Comparison of ENCODE assay signal across 12 mouse cellular contexts in genomic region chr1:86021365-86021989, GRCm38 (mm10). TPM values are rescaled to one million over a fixed set of nuclear protein-coding genes. Genes with fewer than 3 reads are reported as not detected.
DNase-seq lines count a peak whose midpoint lies in the region; ATAC-seq and TF ChIP-seq lines count a peak whose summit lies in the region.
"Had no signal": no experiment of that assay in that cellular context is flagged by ENCODE, and none has a peak within 500 bp of the region (broad histone marks: within the 10 kb centered on the region; RNA-seq: fewer than 3 reads in every experiment).

No protein-coding gene starts in this region.

- TF ChIP-seq POLR2A in ES-Bruce4 (IDR thresholded peaks at IDR 0.05; ENCODE audit: insufficient read depth, low read length), result no peak

- H3K4me3 ChIP-seq in left cerebral cortex, adult 2 months, result no peak overlapping the region
- peak overlapping the region; percentile 63 for H3K4me3 ChIP-seq in ES-Bruce4 (ENCODE audit: low read depth, low read length)
- no peak overlapping the region for H3K4me3 ChIP-seq in hindbrain, embryonic 14.5 days (replicated peaks; ENCODE audit: low read length)
- H3K4me3 ChIP-seq: embryonic facial prominence, embryonic 15.5 days; heart, embryonic 13.5 days had no signal

- peak; percentile 52 for DNase-seq in CD4-positive, CD25-positive, alpha-beta regulatory T cell, adult 2 months (ENCODE audit: low read depth, low spot score)
- DNase-seq in left cerebral cortex, adult 2 months (ENCODE audit: extremely low spot score in 1 of 2, low spot score in 2 of 2), result peak; percentile 22 to 55
- DNase-seq in left cerebral cortex, adult 8-10 months (ENCODE audit: low spot score in 2 of 2), result no peak
- DNase-seq in right cerebral cortex, adult 2 months (ENCODE audit: low spot score in 2 of 2), result peak; percentile 28 to 57
- no peak for DNase-seq in yolk sac, embryonic 10.5 days (ENCODE audit: low spot score)
- DNase-seq in hindbrain, embryonic 14.5 days (ENCODE audit: low spot score), result no peak
- DNase-seq: adrenal gland, postnatal 36 days had no signal

- peaks cover 2% of the 10 kb centered on the region; the same call in 1 of the 2 replicates for H3K27me3 ChIP-seq in ES-Bruce4 (ENCODE audit: control insufficient read depth, insufficient read depth, low read length, poor library complexity, severe bottlenecking)
- peaks cover 17% of the 10 kb centered on the region for H3K27me3 ChIP-seq in hindbrain, embryonic 14.5 days (ENCODE audit: control insufficient read depth, insufficient read depth, low read length)

- peak overlapping the region; percentile 74; the same call in 1 of the 2 replicates for H3K27ac ChIP-seq in left cerebral cortex, adult 2 months
- no peak overlapping the region for H3K27ac ChIP-seq in ES-Bruce4 (ENCODE audit: insufficient read depth, low read length)
- H3K27ac ChIP-seq in hindbrain, embryonic 14.5 days, result no peak overlapping the region
- H3K27ac ChIP-seq: embryonic facial prominence, embryonic 15.5 days; heart, embryonic 13.5 days had no signal

- peak overlapping the region; percentile 41 for H3K9ac ChIP-seq in ES-Bruce4 (ENCODE audit: low read depth, poor library complexity, severe bottlenecking)
- H3K9ac ChIP-seq in hindbrain, embryonic 14.5 days, result no peak overlapping the region
- H3K9ac ChIP-seq: embryonic facial prominence, embryonic 15.5 days; heart, embryonic 13.5 days had no signal

- no peak for ATAC-seq in CD4-positive, CD25-positive, alpha-beta regulatory T cell, adult 4 months
- no peak for ATAC-seq in hindbrain, embryonic 14.5 days (ENCODE audit: low FRiP score)

- no peaks in the 10 kb centered on the region for H3K4me1 ChIP-seq in ES-Bruce4 (ENCODE audit: control insufficient read depth, insufficient read depth, low read length)
- no peaks in the 10 kb centered on the region; the same call in 1 of the 2 replicates for H3K4me1 ChIP-seq in hindbrain, embryonic 14.5 days (replicated peaks; ENCODE audit: control insufficient read depth, insufficient read depth, low read length)

- 64% methylated on average over 11 of the region's 11 CpGs for WGBS in hindbrain, embryonic 14.5 days

- no peak for TF ChIP-seq EP300 in ES-Bruce4 (IDR thresholded peaks at IDR 0.05; ENCODE audit: insufficient read depth, low read depth, low read length)

- intact Hi-C loops in left cerebral cortex, adult 2 months (cut with DNase I), result loop anchor here (1.0 to 2.0 kb wide), 2 partner anchors 23 to 151 kb away; partner anchors contain the start of gene 2810459M11Rik

- H3K36me3 ChIP-seq in ES-Bruce4 (ENCODE audit: control insufficient read depth, insufficient read depth, low read length, poor library complexity, severe bottlenecking), result no peaks in the 10 kb centered on the region
- no peaks in the 10 kb centered on the region for H3K36me3 ChIP-seq in hindbrain, embryonic 14.5 days (replicated peaks; ENCODE audit: control insufficient read depth, insufficient read depth)
- H3K36me3 ChIP-seq: embryonic facial prominence, embryonic 15.5 days; heart, embryonic 13.5 days had no signal

- H3K4me2 ChIP-seq in hindbrain, embryonic 14.5 days (replicated peaks), result no peak overlapping the region
- H3K4me2 ChIP-seq: embryonic facial prominence, embryonic 15.5 days; heart, embryonic 13.5 days had no signal

- no peaks in the 10 kb centered on the region for H3K9me3 ChIP-seq in ES-Bruce4 (replicated peaks; ENCODE audit: control insufficient read depth, insufficient read depth, low read length, poor library complexity, severe bottlenecking)
- no peaks in the 10 kb centered on the region for H3K9me3 ChIP-seq in hindbrain, embryonic 14.5 days (ENCODE audit: control insufficient read depth, low read length)
- H3K9me3 ChIP-seq: embryonic facial prominence, embryonic 15.5 days had no signal

- peak; percentile 52 for TF ChIP-seq CTCF in left cerebral cortex, adult 2 months (IDR thresholded peaks at IDR 0.05)
- peak; percentile 57 for TF ChIP-seq CTCF in ES-Bruce4 (IDR thresholded peaks at IDR 0.05; ENCODE audit: low read depth, low read length)

RNA-seq across cellular contexts. Expression of gene Spata3, which starts 4.9 kb away (rescaled TPM):
- not detected for polyA plus RNA-seq in CD4-positive, CD25-positive, alpha-beta regulatory T cell, adult 4 months (2017; shearing (Covaris generic))
- under 1 TPM; 0.61 to 0.75 TPM for total RNA-seq in left cerebral cortex, adult 2 months (2021)
- total RNA-seq in left cerebral cortex, adult 8-10 months (2022), result 1 to 10 TPM in 1 of 4 experiments, under 1 TPM in 3; 0.46 to 2.0 (median 0.66) TPM
- not detected in 2 replicates for polyA plus RNA-seq in ES-Bruce4 (2011; ENCODE audit: insufficient read depth, insufficient read length, low read depth, missing spikeins)
- polyA plus RNA-seq in hindbrain, embryonic 14.5 days (2014; fragmentation: Nextera tagmentation; extraction: Ambion mirVana), result 0.31 TPM in 2 replicates
- total RNA-seq: adrenal gland, postnatal 36 days had no signal
- polyA plus RNA-seq: embryonic facial prominence, embryonic 15.5 days; heart, embryonic 13.5 days; large intestine, adult 2 months had no signal

RNA-seq across cellular contexts. Expression of gene 2810459M11Rik, which starts 24.2 kb away (rescaled TPM):
- not detected for polyA plus RNA-seq in CD4-positive, CD25-positive, alpha-beta regulatory T cell, adult 4 months (2017; shearing (Covaris generic))
- total RNA-seq in left cerebral cortex, adult 2 months (2021), result 1 to 10 TPM; 7.1 to 7.6 TPM
- total RNA-seq in left cerebral cortex, adult 8-10 months (2022), result 10 to 100 TPM in 3 of 4 experiments, 1 to 10 TPM in 1; 9.0 to 12.6 (median 11.5) TPM
- 0.42 TPM in 1 of 2 replicates, not detected in the other for polyA plus RNA-seq in ES-Bruce4 (2011; ENCODE audit: insufficient read depth, insufficient read length, low read depth, missing spikeins)
- 8.6 and 12.7 TPM in 2 replicates for polyA plus RNA-seq in hindbrain, embryonic 14.5 days (2014; fragmentation: Nextera tagmentation; extraction: Ambion mirVana)

RNA-seq across cellular contexts. Expression of gene Psmd1, which starts 42.7 kb away (rescaled TPM):
- 10 to 100 TPM; 69.8 to 71.7 TPM for polyA plus RNA-seq in CD4-positive, CD25-positive, alpha-beta regulatory T cell, adult 4 months (2017; shearing (Covaris generic))
- total RNA-seq in left cerebral cortex, adult 2 months (2021), result 100 to 1,000 TPM; 107 to 115 TPM
- 100 to 1,000 TPM; 121 to 131 (median 126) TPM for total RNA-seq in left cerebral cortex, adult 8-10 months (2022)
- polyA plus RNA-seq in ES-Bruce4 (2011; ENCODE audit: insufficient read depth, insufficient read length, low read depth, missing spikeins), result 174 and 180 TPM in 2 replicates
- polyA plus RNA-seq in hindbrain, embryonic 14.5 days (2014; fragmentation: Nextera tagmentation; extraction: Ambion mirVana), result 194 and 211 TPM in 2 replicates

Comparison
In these comparisons a context has a peak if more than half of its experiments do, and no peak if none do; other contexts are left out.
1. DNase-seq: peak in CD4-positive, CD25-positive, alpha-beta regulatory T cell, adult 2 months (single experiment), left cerebral cortex, adult 2 months (2 of 2) and right cerebral cortex, adult 2 months (2 of 2); none in left cerebral cortex, adult 8-10 months (0 of 2), yolk sac, embryonic 10.5 days (single experiment) and hindbrain, embryonic 14.5 days (single experiment).